Mouse (Mus musculus) brain, embryonic 14.5 days (tissue): ENCODE measurements at regions not wholly inside any gene's neighbourhood (a gene's known extent, or its start where the extent isn't known, plus 50 kb on each side); places are given as distances from the start of the nearest gene placed in this dataset.
A peak's percentile ranks its signal among the peaks of the same experiment; 100 is the strongest.
"Not testable (repeated sequence)": the region's sequence is repeated elsewhere in the genome, so short reads cannot be mapped to it uniquely, and the experiment has no call there.

ENCODE experiments used
- DNase-seq: peaks from one replicate; pipeline ENCODE4 v3.0.0-alpha.2; 2011; ENCODE audit warnings: low read depth
- CTCF ChIP-seq: fragments of 200-500 bp; IDR thresholded peaks from 2 replicates; pipeline ENCODE4 v1.5.1; 2012; ENCODE audit warnings: inconsistent platforms, mild to moderate bottlenecking, moderate library complexity, borderline replicate concordance; ENCODE audit not compliant: insufficient read depth, insufficient read length; ENCODE audit errors: extremely low read depth
- POLR2A ChIP-seq: fragments of 200-500 bp; IDR thresholded peaks from 2 replicates; pipeline ENCODE4 v1.6.1; 2012; ENCODE audit warnings: mild to moderate bottlenecking, inconsistent platforms, borderline replicate concordance; ENCODE audit not compliant: poor library complexity, insufficient read depth, insufficient read length, severe bottlenecking; ENCODE audit errors: extremely low read depth

- DNase-seq: no peak
- no peak for TF ChIP-seq CTCF
- no peak for TF ChIP-seq POLR2A
Observed at GRCm38 (mm10) chr12:15594704-15595103, 222.0 kb downstream of the Trib2 start.

- DNase-seq: not testable (repeated sequence)
Observed at GRCm38 (mm10) chr12:15587864-15588263, 228.9 kb downstream of the Trib2 start.

GRCm38 (mm10) chr12:15586706-15587442 lies 229.8 kb downstream of the Trib2 start:
- TF ChIP-seq CTCF (no peak), POLR2A (no peak)
- DNase-seq: no peak

DNA sequence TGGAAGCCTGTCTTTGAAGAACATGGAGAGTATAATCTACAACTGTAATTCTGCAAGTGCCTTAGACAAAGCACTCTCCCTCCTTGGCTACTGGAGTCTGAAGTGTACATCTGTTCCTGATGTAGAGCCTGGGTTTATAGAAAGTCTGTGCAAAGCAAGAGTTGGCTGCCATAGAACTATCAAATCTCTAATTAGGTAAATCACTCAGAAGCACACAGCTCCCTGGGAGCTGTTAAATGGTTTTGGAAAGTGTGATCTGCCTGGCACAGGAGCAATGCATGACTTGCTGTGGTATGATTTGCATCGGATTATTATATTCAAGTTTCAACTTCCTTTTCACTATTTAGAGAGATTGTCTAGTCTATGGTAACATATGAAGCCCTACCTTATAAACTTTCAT lies 230.9 kb downstream of the Trib2 start:
- peak; percentile 71 for DNase-seq
- TF ChIP-seq CTCF: no peak
- no peak for TF ChIP-seq POLR2A

GRCm38 (mm10) chr12:15584721-15585120 lies 232.0 kb downstream of the Trib2 start:
- no peak for DNase-seq
- TF ChIP-seq CTCF: no peak
- no peak for TF ChIP-seq POLR2A

DNA sequence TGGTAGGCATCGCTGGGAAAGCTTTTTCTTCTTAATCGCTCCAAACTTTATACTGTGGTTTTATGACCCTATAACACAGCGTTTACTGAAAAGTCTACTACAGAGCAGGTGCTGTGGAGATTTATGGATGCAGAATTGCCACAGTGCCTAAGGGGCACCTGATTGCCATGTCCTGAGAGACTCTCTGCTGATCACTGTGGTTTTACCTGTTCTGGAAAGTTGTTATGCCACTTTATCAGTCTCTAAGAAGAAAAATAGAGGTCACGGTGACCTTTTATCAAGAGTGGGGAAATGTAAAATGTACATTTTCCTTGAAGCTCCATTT lies 250.0 kb downstream of the Trib2 start:
- TF ChIP-seq CTCF: no peak
- TF ChIP-seq POLR2A: no peak
- no peak for DNase-seq

DNA sequence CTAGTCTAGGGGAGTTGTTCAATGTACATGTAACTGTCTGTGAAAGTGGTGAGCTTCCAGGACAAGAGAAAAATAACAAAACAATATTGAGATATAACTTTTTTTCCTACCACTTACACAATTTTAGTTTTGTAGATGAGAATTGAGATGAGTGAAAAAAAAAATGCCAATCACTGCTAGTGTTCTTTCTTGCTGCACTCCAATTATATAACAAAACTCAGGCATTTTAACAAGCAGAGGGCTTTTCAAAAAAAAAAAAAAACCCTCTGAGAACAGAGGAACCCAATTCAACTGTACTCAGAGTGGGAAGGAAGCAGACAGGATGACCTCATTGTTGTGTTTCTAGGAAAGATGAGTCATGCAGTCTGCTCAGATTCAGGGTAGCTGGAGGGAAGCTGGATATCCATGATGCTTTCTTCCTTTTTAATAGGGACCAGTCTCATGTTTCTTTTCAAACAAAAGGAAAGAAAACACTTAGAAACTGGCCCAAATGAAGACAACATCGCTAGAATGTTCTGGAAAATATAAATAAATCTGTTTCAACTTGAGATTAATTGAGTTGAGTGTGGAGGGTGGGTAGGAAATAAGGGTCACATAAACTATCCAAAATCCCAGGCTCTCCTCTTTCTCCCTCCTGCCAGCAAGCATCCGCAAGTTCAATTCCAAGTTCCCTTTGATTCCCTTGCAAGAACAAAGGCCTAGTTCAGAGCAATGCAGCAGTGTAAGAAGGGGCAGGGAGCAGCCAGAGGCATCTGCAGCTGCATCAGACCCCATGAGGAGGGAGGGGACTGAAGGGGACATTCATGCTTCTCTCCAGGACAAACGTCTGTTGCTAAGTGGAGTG lies 250.6 kb downstream of the Trib2 start:
- TF ChIP-seq POLR2A (no peak), CTCF (no peak)
- peak; percentile 91 for DNase-seq

- TF ChIP-seq POLR2A: no peak
- no peak for TF ChIP-seq CTCF
- no peak for DNase-seq
Observed at GRCm38 (mm10) chr12:15562826-15563225, 253.9 kb downstream of the Trib2 start.

GRCm38 (mm10) chr12:15555471-15555870 lies 261.3 kb downstream of the Trib2 start:
- DNase-seq: peak; percentile 66
- TF ChIP-seq POLR2A: no peak
- no peak for TF ChIP-seq CTCF

DNA sequence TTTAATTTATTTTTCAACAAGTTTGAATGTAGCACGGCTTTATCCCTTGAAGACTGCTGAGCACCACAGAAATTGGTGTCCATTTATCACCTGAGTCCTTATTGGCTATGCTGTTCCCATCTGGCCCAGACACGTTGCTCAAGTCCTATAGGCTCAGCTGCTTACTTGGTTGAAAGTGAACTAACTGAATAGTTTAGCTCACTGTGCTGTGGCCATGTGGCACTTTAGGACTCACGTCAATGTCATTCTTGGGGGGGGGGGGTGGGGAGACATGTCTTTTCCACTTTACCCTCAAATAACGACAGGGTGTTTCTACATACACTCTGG lies 263.1 kb downstream of the Trib2 start:
- TF ChIP-seq POLR2A (no peak), CTCF (no peak)
- no peak for DNase-seq

DNA sequence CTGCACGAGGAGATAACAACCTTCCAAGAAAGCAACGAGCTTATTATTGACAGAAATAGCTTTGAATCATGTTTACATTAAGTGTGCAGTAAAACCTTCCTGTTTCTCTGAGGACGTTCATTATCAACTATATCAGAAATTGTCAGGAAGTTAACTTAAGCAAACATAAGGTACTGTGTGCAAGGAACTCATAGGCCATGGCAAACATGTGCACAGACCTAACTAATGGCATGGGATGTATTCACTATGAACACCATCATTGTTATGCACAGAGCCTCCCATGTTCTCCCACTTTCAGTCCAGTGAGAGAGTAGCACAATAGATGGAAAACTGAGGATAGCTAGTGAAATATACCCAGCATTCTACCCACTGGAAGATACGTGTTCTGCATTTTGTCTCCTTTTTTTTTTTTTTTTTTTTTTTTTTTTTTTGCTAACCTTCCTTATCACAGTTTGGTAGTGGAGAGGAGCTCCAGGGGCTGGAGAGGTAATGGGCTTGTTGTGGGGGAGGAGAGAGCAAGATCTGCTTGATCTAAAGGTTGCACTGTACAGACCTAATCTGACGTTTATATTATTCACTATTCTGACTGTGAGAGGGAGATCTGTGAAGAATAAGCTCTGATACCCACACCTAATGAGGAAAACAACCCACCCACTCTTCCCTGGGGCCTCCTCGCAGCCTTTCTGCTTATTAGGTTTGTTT lies 263.6 kb downstream of the Trib2 start:
- no peak for TF ChIP-seq CTCF
- DNase-seq: no peak

DNA sequence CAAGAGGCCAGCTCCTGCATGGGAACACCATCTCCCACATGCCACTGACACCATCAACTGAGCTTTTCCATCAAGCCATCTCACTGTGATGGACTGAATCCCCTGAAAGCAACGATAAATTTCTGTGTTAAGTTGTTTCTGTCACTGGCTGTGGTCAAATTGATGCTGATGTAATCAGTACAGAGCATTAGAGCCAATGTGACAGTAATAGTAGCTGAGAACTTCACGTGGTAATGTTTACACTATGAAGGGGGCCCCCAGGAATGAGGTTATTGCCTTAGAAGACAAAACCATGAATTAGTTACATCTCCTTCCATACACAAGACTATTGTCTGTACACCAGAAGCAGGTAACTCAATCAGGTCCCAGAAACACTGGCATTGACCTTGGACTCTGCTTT lies 264.5 kb downstream of the Trib2 start:
- TF ChIP-seq CTCF: no peak
- TF ChIP-seq POLR2A: no peak
- no peak for DNase-seq
